Mouse (Mus musculus): Measurements from ENCODE around the gene Faap24.

Gene Faap24

GRCm38 (mm10) chr7:35371096-35371495 is 25.5 kb downstream of the Faap24 start:
- no peak for DNase-seq (ENCODE audit: low read depth, low spot score)

- DNase-seq (ENCODE audit: low read depth, low spot score): no peak
Observed at GRCm38 (mm10) chr7:35365161-35365910, 31.3 kb downstream of the Faap24 start.

GRCm38 (mm10) chr7:35362868-35363267 is 33.8 kb downstream of the Faap24 start:
- DNase-seq (ENCODE audit: low read depth, low spot score): no peak

- no peak for DNase-seq (ENCODE audit: low read depth, low spot score)
Observed at GRCm38 (mm10) chr7:35362253-35362652, 34.4 kb downstream of the Faap24 start.

- no peak for DNase-seq (ENCODE audit: low read depth, low spot score)
Observed at GRCm38 (mm10) chr7:35357621-35358020, 39.0 kb downstream of the Faap24 start.

- no peak for DNase-seq (ENCODE audit: low read depth, low spot score)
Observed at GRCm38 (mm10) chr7:35355303-35355872, 41.2 kb downstream of the Faap24 start.

GRCm38 (mm10) chr7:35353306-35353705 is 43.3 kb downstream of the Faap24 start:
- DNase-seq (ENCODE audit: low read depth, low spot score): no peak

GRCm38 (mm10) chr7:35351155-35351554 is 45.5 kb downstream of the Faap24 start:
- DNase-seq (ENCODE audit: low read depth, low spot score): no peak

- no peak for DNase-seq (ENCODE audit: low read depth, low spot score)
Observed at GRCm38 (mm10) chr7:35349886-35350684, 46.6 kb downstream of the Faap24 start.

- no peak for DNase-seq (ENCODE audit: low read depth, low spot score)
Observed at GRCm38 (mm10) chr7:35349022-35349421, 47.6 kb downstream of the Faap24 start.

GRCm38 (mm10) chr7:35347918-35348700 is 48.5 kb downstream of the Faap24 start:
- no peak for DNase-seq (ENCODE audit: low read depth, low spot score)

GRCm38 (mm10) chr7:35344785-35345330 is 51.8 kb downstream of the Faap24 start:
- DNase-seq (ENCODE audit: low read depth, low spot score): no peak

- no peak for DNase-seq (ENCODE audit: low read depth, low spot score)
Observed at GRCm38 (mm10) chr7:35342498-35342897, 54.1 kb downstream of the Faap24 start.
